Mouse (Mus musculus): ENCODE data around the gene Tnf. TPM values are rescaled to one million over a fixed set of nuclear protein-coding genes. Genes with fewer than 3 reads are reported as not detected.

Tnf gene
- 0.36 and 0.48 TPM in 2 replicates for polyA plus RNA-seq (2015; fragmentation: Nextera tagmentation; extraction: Ambion mirVana)

- no peak for ATAC-seq (ENCODE audit: low read depth)
- H3K27ac ChIP-seq (ENCODE audit: low read length): peak within 1 kb of the TSS; percentile 72
- peaks cover 38% of the 10 kb centered on the region for H3K27me3 ChIP-seq (ENCODE audit: control insufficient read depth, insufficient read depth, low read depth, low read length)
- no peaks in the 10 kb centered on the region for H3K4me1 ChIP-seq (ENCODE audit: control insufficient read depth, low read depth, low read length)
- no peaks in the 10 kb centered on the region for H3K36me3 ChIP-seq (ENCODE audit: control insufficient read depth, insufficient read depth)
- peak within 1 kb of the TSS; percentile 26 for H3K4me2 ChIP-seq (ENCODE audit: low read depth, low read length)
- H3K9ac ChIP-seq (ENCODE audit: low read depth, low read length): 0 out of 2 replicates have a peak within 1 kb of the TSS, but pooled peaks have one; percentile 1
- H3K9me3 ChIP-seq (replicated peaks; ENCODE audit: control insufficient read depth, low read length): no peaks in the 10 kb centered on the region
- WGBS (ENCODE audit: insufficient replicate concordance): 13% methylated on average over 13 of the region's 13 CpGs
- peak within 1 kb of the TSS; percentile 30 for H3K4me3 ChIP-seq (ENCODE audit: low read depth, low read length)
Observed at GRCm38 (mm10) chr17:35201787-35202186, at the start of gene Tnf. TSS of gene Tnf (minus strand) at chr17:35202007.

- Histone ChIP-seq H3K9ac (ENCODE audit: low read depth, low read length) (no peak overlapping the region), H3K27me3 (ENCODE audit: control insufficient read depth, insufficient read depth, low read depth, low read length) (no peaks in the 10 kb centered on the region), H3K4me3 (ENCODE audit: low read depth, low read length) (no peak overlapping the region), H3K9me3 (replicated peaks; ENCODE audit: control insufficient read depth, low read length) (no peaks in the 10 kb centered on the region), H3K27ac (ENCODE audit: low read length) (no peak overlapping the region), H3K4me1 (ENCODE audit: control insufficient read depth, low read depth, low read length) (peaks cover 3% of the 10 kb centered on the region), H3K36me3 (ENCODE audit: control insufficient read depth, insufficient read depth) (peaks cover 78% of the 10 kb centered on the region), H3K4me2 (ENCODE audit: low read depth, low read length) (no peak overlapping the region)
- 77% methylated on average over 15 of the region's 15 CpGs for WGBS (ENCODE audit: insufficient replicate concordance)
- ATAC-seq (ENCODE audit: low read depth): peak; percentile 11; the same call in 1 of the 2 replicates
Observed at GRCm38 (mm10) chr17:35251162-35251719, 49.4 kb upstream of the Tnf start.

GRCm38 (mm10) chr17:35250348-35251120 lies 48.7 kb upstream of the Tnf start:
- Histone ChIP-seq H3K4me1 (ENCODE audit: control insufficient read depth, low read depth, low read length) (peaks cover 4% of the 10 kb centered on the region), H3K4me2 (ENCODE audit: low read depth, low read length) (no peak overlapping the region), H3K27me3 (ENCODE audit: control insufficient read depth, insufficient read depth, low read depth, low read length) (no peaks in the 10 kb centered on the region), H3K9me3 (replicated peaks; ENCODE audit: control insufficient read depth, low read length) (no peaks in the 10 kb centered on the region), H3K27ac (ENCODE audit: low read length) (no peak overlapping the region), H3K9ac (ENCODE audit: low read depth, low read length) (no peak overlapping the region), H3K4me3 (ENCODE audit: low read depth, low read length) (no peak overlapping the region), H3K36me3 (ENCODE audit: control insufficient read depth, insufficient read depth) (peaks cover 85% of the 10 kb centered on the region)
- WGBS (ENCODE audit: insufficient replicate concordance): 89% methylated on average over 3 of the region's 3 CpGs
- ATAC-seq (ENCODE audit: low read depth): no peak

- H3K9ac ChIP-seq (ENCODE audit: low read depth, low read length): no peak overlapping the region
- no peak overlapping the region for H3K4me3 ChIP-seq (ENCODE audit: low read depth, low read length)
- no peaks in the 10 kb centered on the region for H3K27me3 ChIP-seq (ENCODE audit: control insufficient read depth, insufficient read depth, low read depth, low read length)
- H3K4me1 ChIP-seq (ENCODE audit: control insufficient read depth, low read depth, low read length): peaks cover 13% of the 10 kb centered on the region
- H3K9me3 ChIP-seq (replicated peaks; ENCODE audit: control insufficient read depth, low read length): no peaks in the 10 kb centered on the region
- ATAC-seq (ENCODE audit: low read depth): no peak
- 82% methylated on average over 19 of the region's 19 CpGs for WGBS (ENCODE audit: insufficient replicate concordance)
- no peak overlapping the region for H3K4me2 ChIP-seq (ENCODE audit: low read depth, low read length)
- H3K27ac ChIP-seq (ENCODE audit: low read length): no peak overlapping the region
- peaks cover 94% of the 10 kb centered on the region for H3K36me3 ChIP-seq (ENCODE audit: control insufficient read depth, insufficient read depth)
Observed at GRCm38 (mm10) chr17:35249451-35250197, 47.8 kb upstream of the Tnf start.

- 88% methylated on average over 14 of the region's 14 CpGs for WGBS (ENCODE audit: insufficient replicate concordance)
- peaks cover 98% of the 10 kb centered on the region for H3K36me3 ChIP-seq (ENCODE audit: control insufficient read depth, insufficient read depth)
- no peaks in the 10 kb centered on the region for H3K27me3 ChIP-seq (ENCODE audit: control insufficient read depth, insufficient read depth, low read depth, low read length)
Observed at GRCm38 (mm10) chr17:35248986-35249385, 47.2 kb upstream of the Tnf start.

GRCm38 (mm10) chr17:35247144-35247543 lies 45.3 kb upstream of the Tnf start:
- H3K27ac ChIP-seq (ENCODE audit: low read length): no peak overlapping the region
- no peak overlapping the region for H3K4me3 ChIP-seq (ENCODE audit: low read depth, low read length)
- no peak overlapping the region for H3K4me2 ChIP-seq (ENCODE audit: low read depth, low read length)
- H3K9me3 ChIP-seq (replicated peaks; ENCODE audit: control insufficient read depth, low read length): no peaks in the 10 kb centered on the region
- ATAC-seq (ENCODE audit: low read depth): no peak
- no peaks in the 10 kb centered on the region for H3K27me3 ChIP-seq (ENCODE audit: control insufficient read depth, insufficient read depth, low read depth, low read length)
- H3K36me3 ChIP-seq (ENCODE audit: control insufficient read depth, insufficient read depth): peaks cover 88% of the 10 kb centered on the region
- 85% methylated on average over 7 of the region's 7 CpGs for WGBS (ENCODE audit: insufficient replicate concordance)
- no peak overlapping the region for H3K9ac ChIP-seq (ENCODE audit: low read depth, low read length)
- H3K4me1 ChIP-seq (ENCODE audit: control insufficient read depth, low read depth, low read length): peaks cover 30% of the 10 kb centered on the region

More at GRCm38 (mm10) chr17:35248986-35249385, 47.2 kb upstream of the Tnf start:
- Histone ChIP-seq H3K4me3 (ENCODE audit: low read depth, low read length) (no peak overlapping the region), H3K4me2 (ENCODE audit: low read depth, low read length) (no peak overlapping the region), H3K9ac (ENCODE audit: low read depth, low read length) (no peak overlapping the region), H3K9me3 (replicated peaks; ENCODE audit: control insufficient read depth, low read length) (no peaks in the 10 kb centered on the region), H3K4me1 (ENCODE audit: control insufficient read depth, low read depth, low read length) (peaks cover 19% of the 10 kb centered on the region), H3K27ac (ENCODE audit: low read length) (no peak overlapping the region)
- no peak for ATAC-seq (ENCODE audit: low read depth)

GRCm38 (mm10) chr17:35245731-35246623 lies 44.2 kb upstream of the Tnf start:
- H3K36me3 ChIP-seq (ENCODE audit: control insufficient read depth, insufficient read depth): peaks cover 78% of the 10 kb centered on the region
- H3K4me2 ChIP-seq (ENCODE audit: low read depth, low read length): no peak overlapping the region
- H3K27me3 ChIP-seq (ENCODE audit: control insufficient read depth, insufficient read depth, low read depth, low read length): no peaks in the 10 kb centered on the region
- no peak overlapping the region for H3K4me3 ChIP-seq (ENCODE audit: low read depth, low read length)
- WGBS (ENCODE audit: insufficient replicate concordance): 64% methylated on average over 15 of the region's 15 CpGs
- no peaks in the 10 kb centered on the region for H3K9me3 ChIP-seq (replicated peaks; ENCODE audit: control insufficient read depth, low read length)
- H3K27ac ChIP-seq (ENCODE audit: low read length): no peak overlapping the region
- no peak overlapping the region for H3K9ac ChIP-seq (ENCODE audit: low read depth, low read length)
- ATAC-seq (ENCODE audit: low read depth): no peak
- H3K4me1 ChIP-seq (ENCODE audit: control insufficient read depth, low read depth, low read length): peaks cover 31% of the 10 kb centered on the region

GRCm38 (mm10) chr17:35244999-35245398 lies 43.2 kb upstream of the Tnf start:
- H3K36me3 ChIP-seq (ENCODE audit: control insufficient read depth, insufficient read depth): peaks cover 68% of the 10 kb centered on the region
- H3K4me1 ChIP-seq (ENCODE audit: control insufficient read depth, low read depth, low read length): peaks cover 41% of the 10 kb centered on the region
- peak overlapping the region; percentile 26; the same call in 1 of the 2 replicates for H3K9ac ChIP-seq (ENCODE audit: low read depth, low read length)
- no peak overlapping the region for H3K27ac ChIP-seq (ENCODE audit: low read length)
- no peaks in the 10 kb centered on the region for H3K9me3 ChIP-seq (replicated peaks; ENCODE audit: control insufficient read depth, low read length)
- WGBS (ENCODE audit: insufficient replicate concordance): 60% methylated on average over 2 of the region's 2 CpGs
- peak overlapping the region; percentile 89; the same call in 1 of the 2 replicates for H3K4me2 ChIP-seq (ENCODE audit: low read depth, low read length)
- no peak for ATAC-seq (ENCODE audit: low read depth)
- H3K4me3 ChIP-seq (ENCODE audit: low read depth, low read length): no peak overlapping the region
- H3K27me3 ChIP-seq (ENCODE audit: control insufficient read depth, insufficient read depth, low read depth, low read length): no peaks in the 10 kb centered on the region

Measured in liver, embryonic 16.5 days (tissue).